Mouse (Mus musculus) heart, adult 2 months (tissue): ENCODE measurements around the gene Adssl1. TPM values are rescaled to one million over a fixed set of nuclear protein-coding genes. Genes with fewer than 3 reads are reported as not detected.

Experiments
- DNase-seq, 2 experiments: peaks; one replicate each; pipeline ENCODE4 v3.0.0; 2021
- H3K27ac ChIP-seq: fragments of 200-600 bp; 2 replicates; pipeline ENCODE4 v1.8.1; 2022
- H3K27me3 ChIP-seq: fragments of 200-500 bp; 2 replicates; pipeline ENCODE4 v1.6.1; 2012; ENCODE audit warnings: mild to moderate bottlenecking, low read length, inconsistent platforms, mixed read lengths; ENCODE audit not compliant: control insufficient read depth, insufficient read depth
- H3K36me3 ChIP-seq: fragments of 200-500 bp; 2 replicates; pipeline ENCODE4 v1.6.1; 2012; ENCODE audit warnings: low read length, inconsistent platforms; ENCODE audit not compliant: control insufficient read depth, insufficient read depth
- H3K4me1 ChIP-seq: fragments of 200-500 bp; 2 replicates; pipeline ENCODE4 v1.6.1; 2011; ENCODE audit warnings: low read length; ENCODE audit not compliant: control insufficient read depth, insufficient read depth
- H3K4me3 ChIP-seq: fragments of 200-600 bp; 2 replicates; pipeline ENCODE4 v1.8.1; 2022
- H3K79me2 ChIP-seq: fragments of 200-500 bp; replicated peaks from 2 replicates; pipeline ENCODE4 v1.6.1; 2012; ENCODE audit warnings: mild to moderate bottlenecking, inconsistent platforms, low read length, moderate library complexity, mixed read lengths; ENCODE audit not compliant: control insufficient read depth, insufficient read depth
- H3K9ac ChIP-seq: fragments of 200-500 bp; 2 replicates; pipeline ENCODE4 v1.6.1; 2012; ENCODE audit warnings: low read depth, mild to moderate bottlenecking, control low read depth, inconsistent platforms, low read length, mixed read lengths
- CTCF ChIP-seq: fragments of 200-600 bp; IDR thresholded peaks from 2 replicates; pipeline ENCODE4 v1.8.1; 2022; ENCODE audit warnings: antibody characterized with exemption, mild to moderate bottlenecking, moderate library complexity
- EP300 ChIP-seq: fragments of 200-500 bp; IDR thresholded peaks from 2 replicates; pipeline ENCODE4 v1.6.1; 2011; ENCODE audit warnings: low read depth, low read length, control low read depth; ENCODE audit not compliant: insufficient read depth
- POLR2A ChIP-seq: fragments of 200-500 bp; IDR thresholded peaks from 2 replicates; pipeline ENCODE4 v1.6.1; 2011; ENCODE audit warnings: mild to moderate bottlenecking, low read depth, low read length, control low read depth; ENCODE audit not compliant: insufficient read depth
- WGBS: fragments of 180-500 bp; shearing (Covaris S2); methylation state at CpG from one replicate; pipeline ENCODE4 v1.1.7; 2018; 5-methylcytosine and 5-hydroxymethylcytosine counted together
- intact Hi-C: fragments of 180-260 bp; cut with DNase I; formaldehyde crosslinking; loops from one replicate; pipeline ENCODE4 v1.15.1; 2025
- polyA plus RNA-seq: library from polyadenylated mRNA; depleted of rRNA; stranded (reverse); fragments of >200 nt; gene quantifications from 2 replicates; pipeline ENCODE4 v1.2.3, GENCODE M21; 2012
- total RNA-seq, 2 experiments: library from RNA; stranded (reverse); gene quantifications; 2 replicates each; pipeline ENCODE4 v1.2.3; 2021

Gene Adssl1
- total and polyA plus RNA-seq, 3 experiments = 98.2 to 173 (median 150) TPM

DNA sequence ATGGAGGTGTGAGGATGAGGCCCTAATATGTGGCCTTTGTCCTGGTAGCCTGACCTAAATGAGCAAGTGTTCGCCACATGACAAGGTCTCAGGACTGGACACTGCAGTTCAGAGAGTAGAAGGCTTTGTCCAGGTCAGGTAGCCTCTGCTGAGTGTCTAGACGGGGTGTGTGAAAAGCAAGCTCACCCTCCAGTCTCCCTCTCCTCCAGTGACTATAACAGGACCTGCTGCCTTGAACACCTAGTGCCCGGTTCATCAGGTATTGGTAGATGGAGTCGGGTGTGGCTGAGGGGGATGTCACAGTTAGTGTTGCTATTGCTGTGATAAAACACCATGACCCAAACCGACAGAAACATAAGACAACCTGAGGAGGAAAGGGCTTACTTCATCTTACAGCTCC is 28.6 kb upstream of the Adssl1 start:
- H3K79me2 ChIP-seq = no peaks in the 10 kb centered on the region
- H3K27me3 ChIP-seq = 0 out of 2 replicates have a peak, but pooled peaks cover 2% of the 10 kb centered on the region
- no peak overlapping the region for H3K9ac ChIP-seq
- 95% methylated on average over 5 of the region's 5 CpGs for WGBS
- H3K36me3 ChIP-seq = no peaks in the 10 kb centered on the region
- intact Hi-C loops = no loop called here
- H3K4me3 ChIP-seq = no peak overlapping the region
- TF ChIP-seq CTCF (no peak), POLR2A (no peak), EP300 (no peak)
- H3K27ac ChIP-seq = peak overlapping the region; percentile 47
- no peak for DNase-seq
- peaks cover 49% of the 10 kb centered on the region for H3K4me1 ChIP-seq

DNA sequence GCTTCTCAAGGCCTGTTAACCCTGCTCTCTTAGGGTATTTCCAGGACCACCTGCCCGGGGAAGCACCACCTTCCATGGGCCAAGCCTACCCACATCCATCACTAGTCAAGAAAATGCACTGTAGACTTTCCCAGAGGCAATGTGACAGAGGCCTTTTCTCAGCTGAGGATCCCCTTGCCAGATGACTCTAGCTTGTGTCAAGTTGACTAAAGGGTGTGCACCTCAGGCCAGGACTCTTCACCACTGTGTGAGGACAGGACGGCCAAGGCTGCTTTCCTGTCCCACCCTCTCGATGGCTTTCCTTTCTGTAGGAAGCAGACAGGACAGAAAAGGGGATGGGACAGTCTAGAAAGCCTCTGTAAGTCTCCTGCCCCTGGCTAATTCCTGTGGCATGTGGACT is 28.1 kb upstream of the Adssl1 start:
- Histone ChIP-seq H3K9ac (no peak overlapping the region), H3K27me3 (0 out of 2 replicates have a peak, but pooled peaks cover 2% of the 10 kb centered on the region), H3K4me1 (peaks cover 53% of the 10 kb centered on the region), H3K36me3 (no peaks in the 10 kb centered on the region), H3K79me2 (no peaks in the 10 kb centered on the region), H3K27ac (peak overlapping the region; percentile 72), H3K4me3 (no peak overlapping the region)
- intact Hi-C loops = no loop called here
- TF ChIP-seq POLR2A (0 out of 2 replicates have a peak, but pooled peaks have one; percentile 23), CTCF (no peak), EP300 (no peak)
- no peak for DNase-seq
- 58% methylated on average over 3 of the region's 3 CpGs for WGBS

DNA sequence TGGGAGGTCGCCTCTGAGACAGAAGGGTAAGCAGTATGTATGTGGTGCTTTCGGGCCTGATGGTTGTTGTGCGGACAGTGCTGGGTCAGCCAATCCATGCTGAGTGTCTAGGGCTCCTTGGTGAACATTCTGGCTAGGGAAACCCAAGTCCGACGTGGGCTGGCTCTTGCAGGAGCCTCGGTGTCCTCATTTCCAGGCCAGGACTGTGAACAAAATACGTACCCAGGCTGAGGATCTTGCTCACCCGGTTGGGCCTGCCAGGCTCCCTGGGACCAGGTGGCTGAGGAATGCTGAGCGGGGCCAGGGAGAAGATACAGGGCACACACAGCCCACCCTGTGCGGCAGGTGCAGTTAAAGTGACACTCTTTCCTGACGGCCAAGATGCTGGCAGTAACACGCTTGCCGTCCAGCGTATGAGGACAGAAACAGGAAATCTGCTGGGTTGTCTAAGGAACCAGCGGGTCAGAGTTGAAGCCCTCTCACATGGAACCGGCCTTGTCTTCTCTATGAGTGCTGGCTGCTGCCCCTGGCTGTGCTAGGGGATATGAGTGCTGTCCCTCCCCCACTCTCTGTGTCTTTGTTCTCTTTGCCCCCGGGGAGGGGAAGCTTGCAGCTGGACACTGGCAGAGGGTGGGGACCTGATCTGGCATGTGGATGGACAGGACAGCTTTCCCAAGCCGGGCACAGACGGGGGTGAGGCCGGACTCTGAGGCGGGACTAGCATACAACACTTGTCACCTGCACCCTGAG is 26.7 kb upstream of the Adssl1 start:
- H3K4me1 ChIP-seq = peaks cover 48% of the 10 kb centered on the region
- WGBS = 65% methylated on average over 21 of the region's 21 CpGs
- H3K27ac ChIP-seq = peak overlapping the region; percentile 72
- DNase-seq = peak in 1 of 2 experiments; percentile 42
- peak overlapping the region; percentile 11; the same call in 1 of the 2 replicates for H3K9ac ChIP-seq
- no peak overlapping the region; the same call in 1 of the 2 replicates for H3K4me3 ChIP-seq
- no peaks in the 10 kb centered on the region for H3K36me3 ChIP-seq
- 0 out of 2 replicates have a peak, but pooled peaks have one; percentile 53 for TF ChIP-seq EP300
- TF ChIP-seq POLR2A = no peak
- peak; percentile 15 for TF ChIP-seq CTCF
- 0 out of 2 replicates have a peak, but pooled peaks cover 2% of the 10 kb centered on the region for H3K27me3 ChIP-seq
- H3K79me2 ChIP-seq = no peaks in the 10 kb centered on the region
- intact Hi-C loops = no loop called here

DNA sequence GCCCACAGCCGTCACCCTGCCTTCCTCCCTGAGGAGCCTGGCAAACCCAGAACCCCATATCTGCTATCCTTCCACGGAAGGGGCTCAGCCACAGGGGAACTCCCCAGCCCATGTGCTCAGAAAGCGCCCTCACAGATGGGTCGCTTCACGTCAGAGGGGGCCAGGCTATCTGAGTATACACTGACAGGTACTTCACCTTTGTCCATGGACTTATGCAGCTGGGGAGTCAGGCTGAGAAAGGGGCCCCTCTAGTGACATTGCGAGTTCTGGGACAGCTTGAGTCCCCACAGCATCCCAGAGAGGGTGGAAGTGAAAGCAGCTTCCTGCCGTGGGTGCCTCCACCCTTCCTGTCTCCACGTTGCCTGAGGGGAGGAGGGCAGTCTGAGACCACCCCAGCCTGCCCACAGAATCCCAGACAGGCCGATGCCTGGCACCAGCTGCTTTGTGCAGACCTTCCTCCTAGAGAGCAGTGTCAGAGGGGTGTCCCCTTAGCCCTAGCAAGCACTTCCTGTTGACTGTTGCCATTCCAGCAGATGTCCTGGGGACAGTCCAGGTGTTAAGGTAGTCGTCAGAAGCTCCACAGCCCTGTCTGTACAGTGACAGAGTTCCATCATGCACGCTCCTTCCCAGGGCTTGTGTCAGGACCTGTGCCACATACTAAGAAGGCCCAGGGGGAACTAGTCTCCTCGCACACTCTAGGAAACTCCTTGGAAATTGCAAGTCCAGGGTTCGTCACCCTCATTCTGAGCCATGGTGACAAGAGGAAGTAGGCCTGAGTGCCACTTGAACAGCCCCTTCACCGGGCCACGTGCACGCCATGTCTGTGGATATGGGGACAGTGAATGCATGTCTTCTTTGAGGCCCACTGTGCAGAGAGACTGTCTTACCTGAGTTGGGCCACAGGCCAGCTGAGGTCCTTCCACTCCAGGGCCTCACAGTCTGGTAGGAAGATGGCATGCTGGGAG is 25.6 kb upstream of the Adssl1 start:
- Histone ChIP-seq H3K27me3 (no peaks in the 10 kb centered on the region), H3K9ac (peak overlapping the region; percentile 27), H3K4me3 (no peak overlapping the region), H3K79me2 (no peaks in the 10 kb centered on the region; the same call in 1 of the 2 replicates), H3K36me3 (no peaks in the 10 kb centered on the region), H3K27ac (peak overlapping the region; percentile 72), H3K4me1 (peaks cover 45% of the 10 kb centered on the region)
- WGBS = 56% methylated on average over 16 of the region's 16 CpGs
- intact Hi-C loops = no loop called here
- DNase-seq = peak in 1 of 2 experiments; percentile 38
- TF ChIP-seq POLR2A = 0 out of 2 replicates have a peak, but pooled peaks have one; percentile 24
- no peak for TF ChIP-seq CTCF
- TF ChIP-seq EP300 = 0 out of 2 replicates have a peak, but pooled peaks have one; percentile 32

DNA sequence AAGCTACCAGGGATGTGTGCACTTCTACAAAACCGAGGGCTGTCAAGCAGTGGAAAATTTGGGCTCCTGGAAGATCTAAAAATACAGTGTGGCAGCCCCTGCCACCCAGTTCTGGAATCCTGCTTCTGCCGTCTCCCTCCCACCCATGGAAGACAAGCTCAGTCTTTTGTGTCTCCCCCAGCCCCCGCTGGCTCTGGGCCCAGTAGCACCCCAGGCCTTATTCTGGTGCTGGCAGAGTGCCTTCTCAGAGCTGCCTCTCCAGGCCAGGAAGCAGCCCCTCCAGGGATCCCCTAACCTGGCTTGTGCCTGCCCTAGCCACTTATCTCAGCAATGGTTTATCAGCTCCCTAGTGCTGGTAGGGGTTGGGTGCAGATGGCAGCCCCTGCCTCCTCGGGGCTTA is 24.9 kb upstream of the Adssl1 start:
- 37% methylated on average over 4 of the region's 4 CpGs for WGBS
- peak overlapping the region; percentile 72 for H3K27ac ChIP-seq
- no peaks in the 10 kb centered on the region for H3K27me3 ChIP-seq
- H3K4me1 ChIP-seq = peaks cover 45% of the 10 kb centered on the region
- no peak overlapping the region for H3K9ac ChIP-seq
- H3K79me2 ChIP-seq = no peaks in the 10 kb centered on the region; the same call in 1 of the 2 replicates
- DNase-seq = no peak
- no peaks in the 10 kb centered on the region for H3K36me3 ChIP-seq
- no peak overlapping the region for H3K4me3 ChIP-seq
- intact Hi-C loops = no loop called here
- TF ChIP-seq POLR2A (no peak), EP300 (no peak), CTCF (no peak)
